Mouse (Mus musculus) megakaryocyte-erythroid progenitor cell, adult 5-6 weeks (primary cell): Measurements from ENCODE around the gene Tspan4. TPM values are rescaled to one million over a fixed set of nuclear protein-coding genes. Genes with fewer than 3 reads are reported as not detected.

Experiments used
- ATAC-seq: replicated peaks from 2 replicates; pipeline ENCODE4 v1.8.0; 2016; ENCODE audit warnings: mild to moderate bottlenecking, inconsistent platforms; ENCODE audit not compliant: severe bottlenecking, poor library complexity, low FRiP score, low TSS enrichment
- total RNA-seq, 2 experiments: library from RNA; stranded (forward) in 1 of 2; stranded (reverse) in 1 of 2; fragments of 200-1000, 215-1000 nt in 1 of 2; fragments of >200 nt in 1 of 2; fragmentation: Nextera tagmentation in 1 of 2; gene quantifications; 2 replicates each; pipeline ENCODE4 v1.2.3; 2014 to 2017

Tspan4 gene
- total RNA-seq, 2 experiments from 2014 or later: 33.9 to 38.2 TPM

DNA sequence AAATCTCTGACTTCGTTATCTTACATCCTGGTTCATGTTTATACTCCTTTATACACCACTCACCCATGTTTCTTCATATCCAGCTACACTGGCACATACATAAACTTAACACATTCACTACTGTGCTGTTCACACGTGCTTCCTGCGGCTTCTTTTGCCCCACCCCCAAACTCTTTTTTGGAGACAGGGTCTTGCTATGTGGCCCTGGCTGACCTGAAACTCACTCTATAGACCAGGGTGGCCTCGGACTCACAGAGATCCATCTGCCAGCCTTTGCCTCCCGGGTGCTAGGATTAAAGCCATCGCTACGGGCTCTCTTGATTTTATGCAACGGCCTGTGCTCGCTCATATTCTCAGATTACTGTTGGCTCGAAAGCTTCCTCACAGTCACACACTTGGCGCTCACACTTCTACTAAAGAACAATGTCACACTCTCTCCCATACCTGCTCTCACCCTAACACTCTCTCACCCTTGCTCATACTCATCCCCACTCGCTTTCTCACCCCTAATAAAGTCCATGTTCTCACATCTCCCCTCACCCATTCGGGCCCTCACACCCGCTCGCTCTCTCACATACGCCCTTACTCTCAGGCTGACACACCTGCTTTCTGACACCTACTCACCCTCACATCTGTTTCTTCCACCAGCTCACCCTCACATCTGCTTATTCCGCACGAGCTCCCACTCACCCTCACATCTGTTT lies 64.0 kb downstream of the Tspan4 start:
- ATAC-seq: peak; percentile 17

DNA sequence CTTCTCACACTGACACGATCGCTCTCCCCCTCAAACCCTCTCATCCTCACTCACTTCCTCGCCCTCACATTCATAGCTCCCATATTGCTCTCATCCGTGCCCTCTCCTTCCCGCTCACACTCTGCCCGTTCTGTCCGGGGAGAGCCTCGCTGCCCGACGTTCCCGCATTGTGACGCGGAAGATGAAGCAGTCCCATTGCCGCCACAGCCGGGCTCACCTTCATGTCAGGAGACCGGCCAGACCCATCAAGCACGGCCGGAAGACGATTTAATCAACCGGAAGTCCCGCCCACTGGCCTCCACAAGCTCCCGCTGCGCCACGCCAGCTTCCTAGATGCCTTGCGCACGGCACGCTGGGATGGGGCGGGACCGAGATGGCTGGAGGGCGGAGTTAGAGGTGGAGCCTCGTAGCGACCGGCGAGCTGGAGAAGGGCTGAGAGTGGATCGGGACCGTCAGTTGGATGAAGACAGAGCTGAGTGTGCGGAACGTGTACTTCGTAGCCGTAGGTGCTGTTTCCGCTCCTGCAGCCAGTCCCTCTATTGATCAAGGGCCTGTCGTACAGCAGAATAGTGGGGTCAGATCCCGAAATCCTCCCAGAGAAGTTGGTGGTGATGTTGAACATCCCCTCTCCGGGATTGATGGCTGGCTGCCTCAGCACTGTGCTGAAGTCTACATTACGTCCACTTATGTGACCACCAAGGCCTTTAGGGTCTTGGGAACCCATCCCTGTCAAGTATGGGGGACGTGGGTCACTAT lies 64.7 kb downstream of the Tspan4 start, which contains the start of gene Chid1:
Gene Chid1, minus strand, starts transcription at position 302 of the 756 bp plus-strand sequence.
- ATAC-seq: peak; percentile 97

DNA sequence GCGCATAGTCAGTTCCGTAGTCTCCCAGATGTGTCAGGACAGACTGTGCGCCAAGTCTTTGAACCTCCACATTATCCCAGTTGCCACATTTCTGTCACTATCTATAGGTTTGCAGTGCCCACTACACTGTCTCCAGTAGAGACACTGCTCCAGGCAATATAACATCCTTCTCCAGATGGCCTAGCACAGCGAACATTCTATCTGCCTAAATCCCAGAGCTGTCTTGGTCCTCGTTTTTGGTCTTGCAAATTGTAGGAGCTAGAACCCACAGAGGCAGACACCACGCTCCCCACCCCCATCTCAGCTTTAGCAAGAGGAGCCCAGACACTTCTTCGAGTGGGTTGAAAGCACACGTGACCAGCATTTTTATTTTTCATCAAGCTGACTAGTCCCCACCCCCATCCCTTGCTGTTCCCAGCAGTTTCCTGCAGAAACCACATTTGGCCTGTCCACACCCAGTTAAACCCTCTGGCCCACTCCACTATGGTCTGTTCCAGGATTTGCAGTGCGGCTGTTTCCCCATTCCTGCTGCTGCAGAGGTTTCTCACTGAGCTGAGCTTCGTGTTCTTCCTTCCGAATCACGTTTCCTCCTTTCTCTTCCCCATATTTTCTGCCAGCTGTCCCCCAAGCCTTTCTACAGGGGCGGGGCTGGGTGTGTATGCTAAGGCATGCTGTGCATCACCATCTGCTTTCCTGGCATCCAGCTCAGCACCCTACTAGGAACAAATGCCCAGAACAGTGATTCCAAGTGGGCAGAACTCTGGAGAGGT lies 65.5 kb downstream of the Tspan4 start:
- ATAC-seq: peak; percentile 36

GRCm38 (mm10) chr7:141541681-141542080 lies 66.6 kb downstream of the Tspan4 start:
- no peak for ATAC-seq

DNA sequence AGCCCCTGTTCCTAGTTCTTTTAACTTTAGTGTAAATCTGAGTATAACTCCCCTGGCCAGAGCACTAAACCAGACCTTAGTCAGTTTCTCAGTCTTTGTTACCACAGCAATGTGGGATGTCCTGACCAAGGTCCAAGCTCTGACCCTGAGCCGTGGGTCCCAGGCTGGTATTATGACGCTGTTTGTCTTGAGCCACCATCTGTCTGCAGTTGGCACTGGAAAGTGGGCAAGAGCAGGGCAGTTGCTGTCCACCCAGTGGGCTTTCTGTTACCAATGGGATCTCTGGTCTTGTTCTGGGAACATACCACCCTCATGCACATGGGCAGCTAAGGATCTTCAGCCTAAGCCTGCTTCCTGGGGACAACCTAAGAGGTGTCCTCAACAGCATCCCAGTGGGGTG lies 67.5 kb downstream of the Tspan4 start:
- ATAC-seq: no peak

Other genes with a start within 250 kb of the Tspan4 start
- gene Phrf1, start 246.5 kb upstream of the Tspan4 start, total RNA-seq (2014; fragmentation: Nextera tagmentation): 114 and 119 TPM in 2 replicates
- 53.9 and 79.3 TPM in 2 replicates for gene Phrf1, start 246.5 kb upstream of the Tspan4 start, total RNA-seq (2017)
- gene Irf7, start 208.8 kb upstream of the Tspan4 start, total RNA-seq (2014; fragmentation: Nextera tagmentation): 6.4 and 27.5 TPM in 2 replicates
- gene Irf7, start 208.8 kb upstream of the Tspan4 start, total RNA-seq (2017): 9.7 and 9.9 TPM in 2 replicates
- not detected in 2 replicates for gene Cdhr5, start 198.5 kb upstream of the Tspan4 start, total RNA-seq (2014; fragmentation: Nextera tagmentation)
- gene Cdhr5, start 198.5 kb upstream of the Tspan4 start, total RNA-seq (2017): not detected in 2 replicates
- not detected in 2 replicates for gene Sct, start 196.1 kb upstream of the Tspan4 start, total RNA-seq (2014; fragmentation: Nextera tagmentation)
- not detected in 2 replicates for gene Sct, start 196.1 kb upstream of the Tspan4 start, total RNA-seq (2017)
- gene Drd4, start 183.2 kb upstream of the Tspan4 start, total RNA-seq (2014; fragmentation: Nextera tagmentation): not detected in 2 replicates
- gene Drd4, start 183.2 kb upstream of the Tspan4 start, total RNA-seq (2017): not detected in 2 replicates
- 54.5 and 74.1 TPM in 2 replicates for gene Deaf1, start 147.6 kb upstream of the Tspan4 start, total RNA-seq (2014; fragmentation: Nextera tagmentation)
- 11.0 and 32.1 TPM in 2 replicates for gene Deaf1, start 147.6 kb upstream of the Tspan4 start, total RNA-seq (2017)
- 23.0 and 39.1 TPM in 2 replicates for gene Tmem80, start 147.5 kb upstream of the Tspan4 start, total RNA-seq (2014; fragmentation: Nextera tagmentation)
- 9.7 and 17.4 TPM in 2 replicates for gene Tmem80, start 147.5 kb upstream of the Tspan4 start, total RNA-seq (2017)
- 2.0 TPM in 1 of 2 replicates, not detected in the other for gene Eps8l2, start 136.4 kb upstream of the Tspan4 start, total RNA-seq (2014; fragmentation: Nextera tagmentation)
- not detected in 2 replicates for gene Eps8l2, start 136.4 kb upstream of the Tspan4 start, total RNA-seq (2017)
- gene Taldo1, start 83.0 kb upstream of the Tspan4 start, total RNA-seq (2014; fragmentation: Nextera tagmentation): 327 and 353 TPM in 2 replicates
- gene Taldo1, start 83.0 kb upstream of the Tspan4 start, total RNA-seq (2017): 401 and 451 TPM in 2 replicates
- 26.8 and 33.7 TPM in 2 replicates for gene Gatd1, start 61.1 kb upstream of the Tspan4 start, total RNA-seq (2014; fragmentation: Nextera tagmentation)
- gene Gatd1, start 61.1 kb upstream of the Tspan4 start, total RNA-seq (2017): 10.9 and 13.9 TPM in 2 replicates
- gene Cend1, start 45.7 kb upstream of the Tspan4 start, total RNA-seq (2014; fragmentation: Nextera tagmentation): not detected in 2 replicates
- not detected in 2 replicates for gene Cend1, start 45.7 kb upstream of the Tspan4 start, total RNA-seq (2017)
- 25.9 and 45.2 TPM in 2 replicates for gene Slc25a22, start 37.3 kb upstream of the Tspan4 start, total RNA-seq (2014; fragmentation: Nextera tagmentation)
- gene Slc25a22, start 37.3 kb upstream of the Tspan4 start, total RNA-seq (2017): 3.4 and 6.7 TPM in 2 replicates
- gene Pidd1, start 31.2 kb upstream of the Tspan4 start, total RNA-seq (2014; fragmentation: Nextera tagmentation): 46.5 and 64.8 TPM in 2 replicates
- gene Pidd1, start 31.2 kb upstream of the Tspan4 start, total RNA-seq (2017): 7.5 and 14.3 TPM in 2 replicates
- 4,458 and 6,012 TPM in 2 replicates for gene Rplp2, start 27.9 kb upstream of the Tspan4 start, total RNA-seq (2014; fragmentation: Nextera tagmentation)
- 2,286 and 2,743 TPM in 2 replicates for gene Rplp2, start 27.9 kb upstream of the Tspan4 start, total RNA-seq (2017)
- 29.7 and 32.6 TPM in 2 replicates for gene Pnpla2, start 20.0 kb upstream of the Tspan4 start, total RNA-seq (2014; fragmentation: Nextera tagmentation)
- 7.1 and 17.8 TPM in 2 replicates for gene Pnpla2, start 20.0 kb upstream of the Tspan4 start, total RNA-seq (2017)
- not detected in 2 replicates for gene Cracr2b, start 14.1 kb upstream of the Tspan4 start, total RNA-seq (2014; fragmentation: Nextera tagmentation)
- 0.23 TPM in 1 of 2 replicates, not detected in the other for gene Cracr2b, start 14.1 kb upstream of the Tspan4 start, total RNA-seq (2017)
- gene Cd151, start 7.8 kb upstream of the Tspan4 start, total RNA-seq (2014; fragmentation: Nextera tagmentation): 20.2 and 24.2 TPM in 2 replicates
- gene Cd151, start 7.8 kb upstream of the Tspan4 start, total RNA-seq (2017): 13.2 and 17.6 TPM in 2 replicates
- gene Polr2l, start 108 bp upstream of the Tspan4 start, total RNA-seq (2014; fragmentation: Nextera tagmentation): 77.2 and 78.1 TPM in 2 replicates
- 53.3 and 54.9 TPM in 2 replicates for gene Polr2l, start 108 bp upstream of the Tspan4 start, total RNA-seq (2017)
- gene Chid1, start 64.6 kb downstream of the Tspan4 start, total RNA-seq (2014; fragmentation: Nextera tagmentation): 10.5 and 22.5 TPM in 2 replicates
- gene Chid1, start 64.6 kb downstream of the Tspan4 start, total RNA-seq (2017): 31.8 and 44.9 TPM in 2 replicates
- 32.0 and 42.0 TPM in 2 replicates for gene Ap2a2, start 86.9 kb downstream of the Tspan4 start, total RNA-seq (2014; fragmentation: Nextera tagmentation)
- 27.0 and 35.5 TPM in 2 replicates for gene Ap2a2, start 86.9 kb downstream of the Tspan4 start, total RNA-seq (2017)
- 3.4 and 5.8 TPM in 2 replicates for gene Muc6, start 180.1 kb downstream of the Tspan4 start, total RNA-seq (2014; fragmentation: Nextera tagmentation)
- gene Muc6, start 180.1 kb downstream of the Tspan4 start, total RNA-seq (2017): 0.38 TPM in 1 of 2 replicates, not detected in the other
- gene Muc2, start 215.1 kb downstream of the Tspan4 start, total RNA-seq (2014; fragmentation: Nextera tagmentation): not detected in 2 replicates
- gene Muc2, start 215.1 kb downstream of the Tspan4 start, total RNA-seq (2017): not detected in 2 replicates